Mouse (Mus musculus) E14TG2a.4 (cell line): Measurements from ENCODE around the gene Mrm1.

Experiments
- CTCF ChIP-seq: conservative IDR thresholded peaks from 2 replicates; pipeline ENCODE4 v1.5.1; 2014; ENCODE audit warnings: low read length
- NANOG ChIP-seq: IDR thresholded peaks from 2 replicates; pipeline ENCODE4 v1.6.1; 2014; ENCODE audit warnings: borderline replicate concordance, low read length, mixed read lengths
- POU5F1 ChIP-seq: IDR thresholded peaks from 2 replicates; pipeline ENCODE4 v1.6.1; 2014; ENCODE audit warnings: low read length, borderline replicate concordance

- TF ChIP-seq CTCF, result no peak
- peak; percentile 48; the same call in 1 of the 2 replicates for TF ChIP-seq NANOG
- TF ChIP-seq POU5F1, result no peak
Measured at GRCm38 (mm10) chr11:84847475-84848090, 28.3 kb upstream of the Mrm1 start.
